Mouse (Mus musculus) forebrain, postnatal 0 days (tissue): ENCODE results near the gene Shisal1. TPM values are rescaled to one million over a fixed set of nuclear protein-coding genes. Genes with fewer than 3 reads are reported as not detected.

ENCODE experiments used
- ATAC-seq: fragments of 200-750 bp; cut with Nextera tagmentation; 2 replicates; pipeline ENCODE4 v1.8.0; 2017; ENCODE audit warnings: mild to moderate bottlenecking, moderate library complexity
- DNase-seq: peaks from one replicate; pipeline ENCODE4 v3.0.0-alpha.2; 2015
- H3K27ac ChIP-seq: fragments of 300-500 bp; sonication (generic); 2 replicates; pipeline ENCODE4 v1.5.1; 2014; ENCODE audit warnings: low read depth, mild to moderate bottlenecking, antibody characterized with exemption, low read length, moderate library complexity, mixed read lengths
- H3K27me3 ChIP-seq: fragments of 300-500 bp; sonication (generic); 2 replicates; pipeline ENCODE4 v1.6.1; 2014; ENCODE audit warnings: mild to moderate bottlenecking, low read length, mixed read lengths; ENCODE audit not compliant: insufficient read depth
- H3K36me3 ChIP-seq: fragments of 300-500 bp; sonication (generic); 2 replicates; pipeline ENCODE4 v1.6.1; 2014; ENCODE audit warnings: mild to moderate bottlenecking, moderate library complexity; ENCODE audit not compliant: insufficient read depth
- H3K4me1 ChIP-seq: fragments of 300-500 bp; sonication (generic); 2 replicates; pipeline ENCODE4 v1.6.1; 2014; ENCODE audit warnings: antibody characterized with exemption; ENCODE audit not compliant: insufficient read depth
- H3K4me2 ChIP-seq: fragments of 300-500 bp; sonication (generic); 2 replicates; pipeline ENCODE4 v1.6.1; 2014; ENCODE audit warnings: low read depth, mild to moderate bottlenecking, moderate library complexity
- H3K4me3 ChIP-seq: fragments of 300-500 bp; sonication (generic); 2 replicates; pipeline ENCODE4 v1.5.1; 2014; ENCODE audit warnings: low read depth, low read length, mixed read lengths
- H3K9ac ChIP-seq: fragments of 300-500 bp; sonication (generic); 2 replicates; pipeline ENCODE4 v1.6.1; 2014; ENCODE audit warnings: mild to moderate bottlenecking
- H3K9me3 ChIP-seq: fragments of 300-500 bp; sonication (generic); 2 replicates; pipeline ENCODE4 v1.6.1; 2016; ENCODE audit warnings: low read length
- CTCF ChIP-seq: sonication (generic); IDR thresholded peaks from 2 replicates; pipeline ENCODE4 v1.5.1; 2016; ENCODE audit warnings: antibody characterized with exemption, control low read depth, low read depth
- WGBS: fragments of 180-500 bp; shearing (Covaris S2); extraction: QIAGEN DNeasy Blood & Tissue Kit; methylation state at CpG from one replicate; pipeline ENCODE4 v1.1.7; 2014; 5-methylcytosine and 5-hydroxymethylcytosine counted together
- polyA plus RNA-seq: library from polyadenylated mRNA; unstranded; fragments of >200 nt; fragmentation: Nextera tagmentation; extraction: Ambion mirVana; gene quantifications from 2 replicates; pipeline ENCODE4 v1.2.1, GENCODE M21; 2015
- total RNA-seq: library from RNA; depleted of rRNA; stranded (reverse); fragments of >200 nt; gene quantifications from 2 replicates; pipeline ENCODE4 v1.2.3, GENCODE M21; 2014; rRNA removed

Gene Shisal1
- total RNA-seq (28.8 and 48.4 TPM in 2 replicates), polyA plus RNA-seq (10.8 and 19.0 TPM in 2 replicates)

GRCm38 (mm10) chr15:84446997-84447396 lies at the start of gene Shisal1:
TSS of gene Shisal1 (minus strand) at chr15:84447097.
- no peak for TF ChIP-seq CTCF
- DNase-seq (no peak), ATAC-seq (no peak)
- Histone ChIP-seq H3K4me2 (peak within 1 kb of the TSS; percentile 69), H3K27me3 (no peaks in the 10 kb centered on the region), H3K9me3 (no peaks in the 10 kb centered on the region), H3K4me1 (peaks cover 16% of the 10 kb centered on the region), H3K36me3 (no peaks in the 10 kb centered on the region), H3K27ac (peak within 1 kb of the TSS; percentile 64), H3K9ac (peak within 1 kb of the TSS; percentile 69), H3K4me3 (peak within 1 kb of the TSS; percentile 60)
- 22% methylated on average over 9 of the region's 9 CpGs for WGBS

- Histone ChIP-seq H3K27ac (no peak overlapping the region), H3K4me1 (no peaks in the 10 kb centered on the region), H3K36me3 (no peaks in the 10 kb centered on the region), H3K9me3 (no peaks in the 10 kb centered on the region), H3K4me3 (no peak overlapping the region), H3K27me3 (no peaks in the 10 kb centered on the region), H3K4me2 (no peak overlapping the region), H3K9ac (no peak overlapping the region)
- WGBS: 26% methylated on average over 7 of the region's 7 CpGs
- no peak for ATAC-seq
- no peak for DNase-seq
- no peak for TF ChIP-seq CTCF
These were observed 43.6 kb upstream of the Shisal1 start for GRCm38 (mm10) chr15:84490486-84490885.

GRCm38 (mm10) chr15:84484255-84484654 lies 37.4 kb upstream of the Shisal1 start:
- Histone ChIP-seq H3K27ac (no peak overlapping the region), H3K27me3 (no peaks in the 10 kb centered on the region), H3K4me1 (no peaks in the 10 kb centered on the region), H3K4me2 (no peak overlapping the region), H3K9me3 (no peaks in the 10 kb centered on the region), H3K4me3 (no peak overlapping the region), H3K9ac (no peak overlapping the region), H3K36me3 (no peaks in the 10 kb centered on the region)
- no peak for TF ChIP-seq CTCF
- DNase-seq (peak; percentile 20), ATAC-seq (no peak)
- 18% methylated on average over 4 of the region's 4 CpGs for WGBS

- 81% methylated on average over 5 of the region's 5 CpGs for WGBS
- H3K9ac ChIP-seq: no peak overlapping the region
- H3K4me2 ChIP-seq: no peak overlapping the region
- H3K4me3 ChIP-seq: no peak overlapping the region
- no peaks in the 10 kb centered on the region for H3K4me1 ChIP-seq
- H3K27me3 ChIP-seq: no peaks in the 10 kb centered on the region
- no peaks in the 10 kb centered on the region for H3K36me3 ChIP-seq
- no peak overlapping the region for H3K27ac ChIP-seq
- no peak for TF ChIP-seq CTCF
- H3K9me3 ChIP-seq: no peaks in the 10 kb centered on the region
- ATAC-seq (no peak), DNase-seq (no peak)
These were observed 36.7 kb upstream of the Shisal1 start for GRCm38 (mm10) chr15:84483622-84484021.

- no peak for TF ChIP-seq CTCF
- Histone ChIP-seq H3K9me3 (no peaks in the 10 kb centered on the region), H3K4me2 (no peak overlapping the region), H3K27ac (no peak overlapping the region), H3K9ac (no peak overlapping the region), H3K4me1 (no peaks in the 10 kb centered on the region), H3K36me3 (no peaks in the 10 kb centered on the region), H3K27me3 (no peaks in the 10 kb centered on the region), H3K4me3 (no peak overlapping the region)
- 38% methylated on average over 13 of the region's 13 CpGs for WGBS
- ATAC-seq (no peak), DNase-seq (no peak)
These were observed 34.5 kb upstream of the Shisal1 start for GRCm38 (mm10) chr15:84481259-84481877.

- H3K4me1 ChIP-seq: peaks cover 6% of the 10 kb centered on the region
- 33% methylated on average over 8 of the region's 8 CpGs for WGBS
- H3K4me3 ChIP-seq: no peak overlapping the region
- H3K9ac ChIP-seq: no peak overlapping the region
- no peak overlapping the region for H3K27ac ChIP-seq
- H3K27me3 ChIP-seq: no peaks in the 10 kb centered on the region
- ATAC-seq (no peak), DNase-seq (no peak)
- no peak overlapping the region for H3K4me2 ChIP-seq
- H3K36me3 ChIP-seq: no peaks in the 10 kb centered on the region
- no peaks in the 10 kb centered on the region for H3K9me3 ChIP-seq
- no peak for TF ChIP-seq CTCF
These were observed 22.5 kb upstream of the Shisal1 start for GRCm38 (mm10) chr15:84469391-84469790.

- H3K36me3 ChIP-seq: no peaks in the 10 kb centered on the region
- no peak for TF ChIP-seq CTCF
- no peak overlapping the region for H3K4me2 ChIP-seq
- no peaks in the 10 kb centered on the region for H3K9me3 ChIP-seq
- WGBS: 64% methylated on average over 5 of the region's 5 CpGs
- peaks cover 6% of the 10 kb centered on the region for H3K4me1 ChIP-seq
- H3K27me3 ChIP-seq: no peaks in the 10 kb centered on the region
- H3K4me3 ChIP-seq: no peak overlapping the region
- ATAC-seq (no peak), DNase-seq (no peak)
- H3K27ac ChIP-seq: no peak overlapping the region
- H3K9ac ChIP-seq: no peak overlapping the region
These were observed 20.9 kb upstream of the Shisal1 start for GRCm38 (mm10) chr15:84467761-84468160.
